Mouse (Mus musculus): ENCODE data around the gene Actl10. TPM values are rescaled to one million over a fixed set of nuclear protein-coding genes. Genes with fewer than 3 reads are reported as not detected.
A peak's percentile ranks its signal among the peaks of the same experiment; 100 is the strongest.

The Actl10 gene
- polyA plus RNA-seq, 1 experiment from 2014 or later: 0.35 TPM

DNA sequence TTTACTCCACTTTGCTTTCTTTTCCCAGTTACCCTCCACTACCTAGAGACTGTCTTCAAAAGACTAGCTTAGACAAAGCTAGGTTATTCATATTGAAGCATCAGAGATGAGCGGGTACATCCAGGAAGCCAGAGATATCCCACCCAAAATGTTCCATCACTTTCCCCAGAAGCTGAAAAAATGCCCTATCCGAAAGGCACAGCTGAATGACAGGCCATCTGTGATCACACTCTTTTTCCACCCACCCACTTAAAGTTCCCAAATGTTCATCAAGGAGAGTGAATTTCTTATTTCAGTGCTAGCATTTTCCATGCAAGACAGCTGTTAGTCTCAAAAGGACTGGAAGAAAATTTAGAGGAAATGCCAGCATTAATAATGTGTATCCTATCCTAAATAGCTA is 26.3 kb upstream of the Actl10 start:
- H3K27me3 ChIP-seq (ENCODE audit: control insufficient read depth, insufficient read depth, low read depth, low read length): no peaks in the 10 kb centered on the region
- H3K9ac ChIP-seq (ENCODE audit: low read length): no peak overlapping the region
- H3K36me3 ChIP-seq (ENCODE audit: control insufficient read depth, insufficient read depth, low read length): peaks cover 33% of the 10 kb centered on the region
- ATAC-seq (ENCODE audit: low read depth): no peak
- H3K4me1 ChIP-seq (replicated peaks; ENCODE audit: control insufficient read depth, insufficient read depth, low read length): no peaks in the 10 kb centered on the region
- WGBS: 92% methylated on average over 2 of the region's 2 CpGs
- H3K9me3 ChIP-seq (ENCODE audit: control insufficient read depth, low read length): no peaks in the 10 kb centered on the region
- no peak overlapping the region for H3K4me3 ChIP-seq (ENCODE audit: low read length)
- no peak overlapping the region for H3K27ac ChIP-seq (ENCODE audit: low read length)
- no peak overlapping the region for H3K4me2 ChIP-seq (ENCODE audit: low read depth, low read length)

DNA sequence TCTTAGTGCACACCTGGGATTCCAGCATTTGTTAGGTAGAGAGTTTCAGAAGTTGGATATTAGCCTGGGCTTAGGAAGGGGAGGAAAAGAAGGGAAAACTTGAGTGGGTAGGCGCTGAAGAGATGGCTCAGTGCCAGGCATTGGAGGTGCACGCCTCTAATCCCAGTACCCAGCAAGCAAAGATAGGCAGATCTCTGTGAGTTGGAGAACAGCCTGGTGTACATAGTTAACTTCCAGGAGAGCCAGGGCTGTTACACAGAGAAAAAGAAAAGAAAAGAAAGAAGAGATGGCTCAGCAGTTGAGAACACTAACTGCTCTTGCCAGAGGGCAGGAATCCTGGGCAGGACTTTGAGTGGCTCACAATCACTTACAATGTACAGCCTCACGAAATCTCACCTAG is 25.0 kb upstream of the Actl10 start:
- peak; percentile 76 for ATAC-seq (ENCODE audit: low read depth)
- Histone ChIP-seq H3K9me3 (ENCODE audit: control insufficient read depth, low read length) (no peaks in the 10 kb centered on the region), H3K27me3 (ENCODE audit: control insufficient read depth, insufficient read depth, low read depth, low read length) (no peaks in the 10 kb centered on the region), H3K27ac (ENCODE audit: low read length) (peak overlapping the region; percentile 70), H3K4me1 (replicated peaks; ENCODE audit: control insufficient read depth, insufficient read depth, low read length) (no peaks in the 10 kb centered on the region), H3K4me3 (ENCODE audit: low read length) (no peak overlapping the region), H3K36me3 (ENCODE audit: control insufficient read depth, insufficient read depth, low read length) (peaks cover 39% of the 10 kb centered on the region), H3K4me2 (ENCODE audit: low read depth, low read length) (no peak overlapping the region), H3K9ac (ENCODE audit: low read length) (no peak overlapping the region)
- WGBS: 68% methylated on average over 3 of the region's 3 CpGs

DNA sequence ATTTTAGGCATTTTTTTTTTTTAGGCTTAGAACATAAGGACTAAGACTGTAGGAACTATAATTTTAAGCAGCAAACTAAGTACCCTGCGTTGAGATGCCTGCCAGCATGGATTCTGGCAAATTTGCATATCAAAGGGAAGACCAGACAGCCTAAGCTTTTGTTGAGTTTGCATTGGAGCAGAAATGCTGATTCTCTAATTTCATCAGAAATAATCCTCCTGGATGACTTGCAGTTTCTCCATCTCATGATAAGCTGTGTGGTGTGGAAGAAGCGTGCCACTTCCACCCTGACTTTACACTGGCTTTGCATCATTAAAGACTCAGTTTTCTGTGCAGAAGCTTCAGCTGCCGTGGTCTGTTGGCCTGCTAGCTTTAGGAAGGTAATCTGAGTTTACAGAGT is 18.7 kb upstream of the Actl10 start:
- Histone ChIP-seq H3K4me1 (replicated peaks; ENCODE audit: control insufficient read depth, insufficient read depth, low read length) (no peaks in the 10 kb centered on the region), H3K4me2 (ENCODE audit: low read depth, low read length) (no peak overlapping the region), H3K27ac (ENCODE audit: low read length) (no peak overlapping the region), H3K27me3 (ENCODE audit: control insufficient read depth, insufficient read depth, low read depth, low read length) (no peaks in the 10 kb centered on the region), H3K9me3 (ENCODE audit: control insufficient read depth, low read length) (no peaks in the 10 kb centered on the region), H3K9ac (ENCODE audit: low read length) (no peak overlapping the region), H3K4me3 (ENCODE audit: low read length) (no peak overlapping the region), H3K36me3 (ENCODE audit: control insufficient read depth, insufficient read depth, low read length) (peaks cover 26% of the 10 kb centered on the region)
- 71% methylated on average over 3 of the region's 3 CpGs for WGBS
- ATAC-seq (ENCODE audit: low read depth): no peak

DNA sequence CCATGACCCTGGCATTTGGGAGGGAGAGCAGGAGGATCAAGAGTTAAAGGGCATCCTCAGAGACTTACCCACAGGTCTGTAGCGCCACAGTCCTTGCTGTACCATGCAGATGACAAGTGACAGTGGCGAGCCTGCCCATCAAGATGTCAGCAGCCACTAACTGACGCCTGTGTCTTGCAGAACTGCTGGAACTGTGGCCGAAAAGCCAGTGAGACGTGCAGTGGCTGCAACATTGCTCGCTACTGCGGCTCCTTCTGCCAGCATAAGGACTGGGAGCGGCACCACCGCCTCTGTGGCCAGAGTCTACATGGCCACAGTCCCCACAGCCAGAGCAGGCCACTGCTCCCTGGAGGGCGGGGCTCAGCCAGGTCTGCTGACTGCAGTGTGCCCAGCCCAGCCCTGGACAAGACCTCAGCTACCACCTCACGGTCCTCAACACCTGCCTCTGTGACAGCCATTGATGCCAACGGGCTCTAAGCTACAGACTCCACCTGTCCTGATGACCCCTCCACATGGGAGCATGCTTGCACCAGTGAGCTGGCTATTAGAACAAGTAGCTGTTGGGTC is 16.8 kb upstream of the Actl10 start:
- H3K9ac ChIP-seq (ENCODE audit: low read length): no peak overlapping the region
- H3K9me3 ChIP-seq (ENCODE audit: control insufficient read depth, low read length): no peaks in the 10 kb centered on the region
- no peak overlapping the region for H3K4me2 ChIP-seq (ENCODE audit: low read depth, low read length)
- ATAC-seq (ENCODE audit: low read depth): no peak
- H3K4me3 ChIP-seq (ENCODE audit: low read length): no peak overlapping the region
- H3K27ac ChIP-seq (ENCODE audit: low read length): no peak overlapping the region
- 93% methylated on average over 12 of the region's 12 CpGs for WGBS
- H3K4me1 ChIP-seq (replicated peaks; ENCODE audit: control insufficient read depth, insufficient read depth, low read length): no peaks in the 10 kb centered on the region
- H3K27me3 ChIP-seq (ENCODE audit: control insufficient read depth, insufficient read depth, low read depth, low read length): no peaks in the 10 kb centered on the region
- H3K36me3 ChIP-seq (ENCODE audit: control insufficient read depth, insufficient read depth, low read length): peaks cover 18% of the 10 kb centered on the region

DNA sequence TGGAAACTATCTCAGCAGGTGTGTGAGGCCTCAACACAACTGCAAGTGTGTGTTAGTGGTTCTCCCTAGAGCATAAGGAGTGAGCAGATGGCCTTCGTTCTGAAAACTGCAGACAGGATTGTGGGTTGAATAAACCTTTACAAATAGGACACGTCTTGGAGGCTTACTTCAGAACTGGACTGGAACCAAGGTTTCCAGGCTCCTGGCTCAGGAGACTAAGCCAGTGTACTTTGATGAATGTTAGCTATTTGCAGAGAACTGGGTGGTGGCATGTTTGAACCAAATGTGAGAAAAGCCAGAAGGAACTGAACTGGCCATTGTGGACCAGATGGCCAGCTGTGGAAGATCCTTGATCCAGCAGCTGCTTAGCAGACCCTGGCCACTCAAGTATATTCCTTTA is 13.3 kb upstream of the Actl10 start:
- Histone ChIP-seq H3K9ac (ENCODE audit: low read length) (no peak overlapping the region), H3K4me1 (replicated peaks; ENCODE audit: control insufficient read depth, insufficient read depth, low read length) (no peaks in the 10 kb centered on the region), H3K27ac (ENCODE audit: low read length) (no peak overlapping the region), H3K27me3 (ENCODE audit: control insufficient read depth, insufficient read depth, low read depth, low read length) (no peaks in the 10 kb centered on the region), H3K4me3 (ENCODE audit: low read length) (no peak overlapping the region), H3K9me3 (ENCODE audit: control insufficient read depth, low read length) (no peaks in the 10 kb centered on the region), H3K4me2 (ENCODE audit: low read depth, low read length) (no peak overlapping the region), H3K36me3 (ENCODE audit: control insufficient read depth, insufficient read depth, low read length) (peaks cover 9% of the 10 kb centered on the region)
- 52% methylated on average over 2 of the region's 2 CpGs for WGBS
- no peak for ATAC-seq (ENCODE audit: low read depth)

DNA sequence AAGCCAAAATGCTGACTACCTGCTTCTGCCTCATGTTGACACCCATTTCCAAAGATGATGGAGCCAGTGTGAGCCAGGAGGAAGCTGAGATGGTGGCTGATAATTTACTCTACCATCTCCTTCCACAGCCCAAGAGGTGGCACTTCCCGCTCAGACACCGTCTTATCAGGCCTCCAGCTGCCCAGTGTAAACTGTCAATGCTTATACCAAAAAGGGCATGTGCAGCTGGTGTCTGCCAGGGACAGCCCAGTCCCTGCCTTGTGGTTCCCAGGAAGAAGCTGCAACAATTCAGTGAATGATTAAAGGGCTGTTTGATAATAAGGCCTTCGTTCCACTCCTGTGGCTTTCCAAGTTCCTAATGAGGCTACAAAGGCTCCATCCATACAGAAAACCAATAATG is 12.9 kb upstream of the Actl10 start:
- Histone ChIP-seq H3K4me2 (ENCODE audit: low read depth, low read length) (no peak overlapping the region), H3K9ac (ENCODE audit: low read length) (no peak overlapping the region), H3K27me3 (ENCODE audit: control insufficient read depth, insufficient read depth, low read depth, low read length) (no peaks in the 10 kb centered on the region), H3K4me3 (ENCODE audit: low read length) (no peak overlapping the region), H3K4me1 (replicated peaks; ENCODE audit: control insufficient read depth, insufficient read depth, low read length) (no peaks in the 10 kb centered on the region), H3K36me3 (ENCODE audit: control insufficient read depth, insufficient read depth, low read length) (peaks cover 9% of the 10 kb centered on the region), H3K27ac (ENCODE audit: low read length) (no peak overlapping the region), H3K9me3 (ENCODE audit: control insufficient read depth, low read length) (no peaks in the 10 kb centered on the region)
- 37% methylated on average over 3 of the region's 3 CpGs for WGBS
- 0 out of 2 replicates have a peak, but pooled peaks have one; percentile 32 for ATAC-seq (ENCODE audit: low read depth)

DNA sequence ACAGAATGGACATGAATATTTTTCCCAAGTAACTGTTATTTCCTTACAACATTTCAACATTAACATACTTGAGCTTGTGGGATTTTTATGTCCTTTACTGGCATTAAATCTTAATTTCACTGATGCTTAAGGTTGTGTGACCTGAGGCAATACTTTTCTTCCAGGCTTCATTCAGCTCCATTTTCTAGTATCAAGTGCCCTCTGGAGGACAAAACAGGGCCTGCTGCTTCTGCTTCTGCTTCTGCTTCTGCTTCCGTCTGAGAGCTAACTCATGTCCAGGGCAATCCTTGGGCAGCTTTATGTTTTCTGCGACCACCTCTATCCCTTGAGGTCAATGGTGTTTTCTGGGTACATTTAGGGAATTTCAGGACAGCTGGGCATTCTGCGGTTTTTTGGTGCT is 11.9 kb upstream of the Actl10 start:
- WGBS: 80% methylated on average over 3 of the region's 3 CpGs
- H3K9me3 ChIP-seq (ENCODE audit: control insufficient read depth, low read length): no peaks in the 10 kb centered on the region
- H3K9ac ChIP-seq (ENCODE audit: low read length): no peak overlapping the region
- ATAC-seq (ENCODE audit: low read depth): no peak
- H3K4me1 ChIP-seq (replicated peaks; ENCODE audit: control insufficient read depth, insufficient read depth, low read length): no peaks in the 10 kb centered on the region
- no peak overlapping the region for H3K4me3 ChIP-seq (ENCODE audit: low read length)
- no peak overlapping the region for H3K27ac ChIP-seq (ENCODE audit: low read length)
- no peaks in the 10 kb centered on the region for H3K27me3 ChIP-seq (ENCODE audit: control insufficient read depth, insufficient read depth, low read depth, low read length)
- H3K36me3 ChIP-seq (ENCODE audit: control insufficient read depth, insufficient read depth, low read length): peaks cover 9% of the 10 kb centered on the region
- no peak overlapping the region for H3K4me2 ChIP-seq (ENCODE audit: low read depth, low read length)

DNA sequence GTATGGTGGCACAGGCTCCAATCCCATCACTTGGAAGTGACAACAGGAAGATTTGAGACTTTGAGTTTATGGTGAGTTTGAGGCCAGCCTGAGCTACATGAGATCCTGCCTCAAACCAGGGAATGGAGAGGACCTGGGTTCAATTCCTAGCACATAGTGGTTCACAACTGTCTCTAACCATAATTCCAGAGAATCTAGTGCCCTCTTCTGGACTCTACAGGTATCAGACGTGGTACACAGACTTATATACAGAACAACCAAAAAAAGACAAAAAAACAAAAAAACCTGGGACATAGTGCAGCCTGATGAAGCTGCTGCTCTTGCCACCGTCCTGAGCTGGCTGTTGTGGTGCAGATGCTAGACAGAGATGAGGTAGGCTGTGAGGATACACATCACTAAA is 9.9 kb upstream of the Actl10 start:
- 80% methylated on average over 2 of the region's 2 CpGs for WGBS
- Histone ChIP-seq H3K9me3 (ENCODE audit: control insufficient read depth, low read length) (no peaks in the 10 kb centered on the region), H3K36me3 (ENCODE audit: control insufficient read depth, insufficient read depth, low read length) (no peaks in the 10 kb centered on the region; the same call in 1 of the 2 replicates), H3K9ac (ENCODE audit: low read length) (no peak overlapping the region), H3K4me1 (replicated peaks; ENCODE audit: control insufficient read depth, insufficient read depth, low read length) (no peaks in the 10 kb centered on the region), H3K4me3 (ENCODE audit: low read length) (no peak overlapping the region), H3K27me3 (ENCODE audit: control insufficient read depth, insufficient read depth, low read depth, low read length) (no peaks in the 10 kb centered on the region), H3K27ac (ENCODE audit: low read length) (no peak overlapping the region), H3K4me2 (ENCODE audit: low read depth, low read length) (no peak overlapping the region)
- no peak for ATAC-seq (ENCODE audit: low read depth)

DNA sequence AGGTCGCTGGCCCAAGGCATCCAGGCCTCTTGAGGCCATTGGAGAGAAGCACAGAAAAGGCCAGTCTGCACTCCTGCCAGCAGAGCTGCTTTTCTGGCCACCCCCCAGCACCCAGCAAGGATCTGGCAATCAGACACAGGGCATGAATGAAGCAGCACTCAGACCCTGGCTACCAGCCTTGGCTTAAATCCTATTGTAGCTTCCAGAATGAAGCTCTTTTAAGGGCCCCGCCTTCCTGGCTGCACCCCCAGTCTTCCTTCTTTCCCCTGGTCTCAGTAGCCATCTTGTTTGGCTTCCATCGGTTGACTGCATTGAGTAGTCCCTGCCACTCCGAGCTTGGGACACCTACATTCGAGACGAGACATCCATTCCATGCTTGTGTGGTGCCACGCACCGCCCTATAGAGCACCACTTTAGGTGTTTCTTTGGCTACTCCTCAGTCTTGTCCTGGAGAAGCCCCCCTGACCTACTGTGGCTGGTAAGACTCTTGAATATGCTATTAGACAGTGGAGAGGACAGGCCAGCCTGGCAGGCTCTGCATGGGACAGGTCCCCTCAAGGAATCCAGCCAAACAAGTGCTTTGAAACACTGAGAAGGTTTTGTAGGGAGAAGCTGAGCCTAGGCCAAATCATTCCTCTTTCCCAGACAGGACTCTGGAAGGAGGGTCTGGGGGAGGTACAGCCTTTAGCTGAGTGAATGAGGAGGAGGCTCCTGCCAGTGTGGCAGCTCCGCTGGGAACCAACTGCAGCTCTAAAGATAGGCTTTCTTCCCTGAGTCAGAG is 7.8 kb upstream of the Actl10 start:
- no peak; the same call in 1 of the 2 replicates for ATAC-seq (ENCODE audit: low read depth)
- no peak overlapping the region for H3K9ac ChIP-seq (ENCODE audit: low read length)
- H3K4me1 ChIP-seq (replicated peaks; ENCODE audit: control insufficient read depth, insufficient read depth, low read length): no peaks in the 10 kb centered on the region
- no peaks in the 10 kb centered on the region for H3K36me3 ChIP-seq (ENCODE audit: control insufficient read depth, insufficient read depth, low read length)
- no peak overlapping the region for H3K27ac ChIP-seq (ENCODE audit: low read length)
- H3K27me3 ChIP-seq (ENCODE audit: control insufficient read depth, insufficient read depth, low read depth, low read length): no peaks in the 10 kb centered on the region
- no peak overlapping the region for H3K4me3 ChIP-seq (ENCODE audit: low read length)
- H3K9me3 ChIP-seq (ENCODE audit: control insufficient read depth, low read length): no peaks in the 10 kb centered on the region
- H3K4me2 ChIP-seq (ENCODE audit: low read depth, low read length): no peak overlapping the region
- WGBS: 82% methylated on average over 9 of the region's 9 CpGs

Data from lung, embryonic 16.5 days (tissue).